Mouse (Mus musculus): ENCODE measurements around the gene Stam. TPM values are rescaled to one million over a fixed set of nuclear protein-coding genes. Genes with fewer than 3 reads are reported as not detected.
"Not testable (repeated sequence)": the region's sequence is repeated elsewhere in the genome, so short reads cannot be mapped to it uniquely, and the experiment has no call there.

Gene Stam
- total and polyA plus RNA-seq, 2 experiments from 2014 or later: 29.9 to 42.7 TPM

- Histone ChIP-seq H3K27ac (ENCODE audit: low read depth) (peak overlapping the region; percentile 95), H3K27me3 (ENCODE audit: control insufficient read depth, insufficient read depth, low read length) (no peaks in the 10 kb centered on the region), H3K9me3 (replicated peaks; ENCODE audit: control insufficient read depth, low read length) (no peaks in the 10 kb centered on the region), H3K9ac (replicated peaks; ENCODE audit: low read depth, low read length) (peak overlapping the region; percentile 90), H3K4me3 (ENCODE audit: low read depth, low read length) (peak overlapping the region; percentile 80), H3K4me1 (ENCODE audit: control insufficient read depth, insufficient read depth) (peaks cover 16% of the 10 kb centered on the region; the same call in 1 of the 2 replicates), H3K4me2 (ENCODE audit: low read depth, low read length) (peak overlapping the region; percentile 91), H3K36me3 (replicated peaks; ENCODE audit: control insufficient read depth, insufficient read depth, low read length) (no peaks in the 10 kb centered on the region)
- DNase-seq (ENCODE audit: low spot score): peak; percentile 26
- WGBS: under 1% methylated on average over 37 of the region's 38 CpGs
- no peak for ATAC-seq (ENCODE audit: insufficient read depth, low read depth)
- TF ChIP-seq EP300 (IDR thresholded peaks at IDR 0.05; ENCODE audit: low read depth) (no peak), CTCF (IDR thresholded peaks at IDR 0.05; ENCODE audit: low read depth) (no peak)
These were observed 463 bp downstream of the Stam start for GRCm38 (mm10) chr2:14074221-14074901.

GRCm38 (mm10) chr2:14078527-14078926, 4.6 kb downstream of the Stam start:
- not testable (repeated sequence) for H3K9ac ChIP-seq (replicated peaks; ENCODE audit: low read depth, low read length); H3K4me2 ChIP-seq (ENCODE audit: low read depth, low read length); H3K4me3 ChIP-seq (ENCODE audit: low read depth, low read length); H3K36me3 ChIP-seq (replicated peaks; ENCODE audit: control insufficient read depth, insufficient read depth, low read length); H3K9me3 ChIP-seq (replicated peaks; ENCODE audit: control insufficient read depth, low read length); ATAC-seq (ENCODE audit: insufficient read depth, low read depth); H3K27me3 ChIP-seq (ENCODE audit: control insufficient read depth, insufficient read depth, low read length); H3K27ac ChIP-seq (ENCODE audit: low read depth); DNase-seq (ENCODE audit: low spot score)
- H3K4me1 ChIP-seq (ENCODE audit: control insufficient read depth, insufficient read depth): peaks cover 11% of the 10 kb centered on the region; the same call in 1 of the 2 replicates
- 86% methylated on average over 8 of the region's 9 CpGs for WGBS

DNA sequence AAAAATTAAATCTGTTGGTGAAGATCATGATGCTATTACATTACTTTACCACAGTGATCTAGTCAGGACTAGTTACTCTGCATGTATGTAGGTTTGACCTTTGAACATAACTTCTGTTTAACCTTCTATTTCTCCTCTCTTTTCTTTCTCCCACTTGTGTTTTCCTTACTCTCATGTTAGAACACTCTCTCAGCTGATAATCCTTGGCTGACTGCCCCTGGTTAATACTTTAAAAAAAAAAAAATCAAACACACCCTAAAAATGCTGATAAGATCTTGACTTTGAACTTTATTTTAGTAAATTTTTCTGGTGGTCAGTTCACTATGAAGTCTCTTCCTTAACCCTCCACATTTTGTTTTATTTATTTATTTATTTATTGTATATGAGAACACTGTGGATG, 26.6 kb downstream of the Stam start:
- TF ChIP-seq CTCF (IDR thresholded peaks at IDR 0.05; ENCODE audit: low read depth) (no peak), EP300 (IDR thresholded peaks at IDR 0.05; ENCODE audit: low read depth) (no peak)

DNA sequence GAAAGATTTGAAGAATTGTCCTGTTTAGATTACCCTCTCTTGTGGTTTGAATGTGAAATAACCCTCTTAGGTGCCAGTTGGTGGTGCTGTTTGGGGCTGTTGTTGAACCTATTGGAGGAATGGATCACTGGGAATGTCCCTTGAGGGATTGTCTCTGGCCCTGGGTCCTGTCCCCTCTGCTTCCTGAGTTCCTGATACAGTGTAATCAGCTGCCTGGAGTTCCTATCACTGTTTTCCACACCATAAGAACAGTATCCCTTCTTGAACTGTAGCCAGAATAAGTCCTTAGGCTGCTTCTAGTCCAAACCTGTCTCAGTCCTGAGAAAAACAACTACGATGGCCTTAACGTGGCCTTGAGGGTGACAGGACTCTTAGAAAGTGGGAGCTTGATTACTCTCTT, 28.7 kb downstream of the Stam start:
- 45% methylated on average over 2 of the region's 2 CpGs for WGBS
- Histone ChIP-seq H3K27ac (ENCODE audit: low read depth) (no peak overlapping the region), H3K9ac (replicated peaks; ENCODE audit: low read depth, low read length) (no peak overlapping the region), H3K27me3 (ENCODE audit: control insufficient read depth, insufficient read depth, low read length) (no peaks in the 10 kb centered on the region), H3K4me1 (ENCODE audit: control insufficient read depth, insufficient read depth) (peaks cover 9% of the 10 kb centered on the region), H3K9me3 (replicated peaks; ENCODE audit: control insufficient read depth, low read length) (no peaks in the 10 kb centered on the region), H3K4me3 (ENCODE audit: low read depth, low read length) (no peak overlapping the region), H3K4me2 (ENCODE audit: low read depth, low read length) (no peak overlapping the region), H3K36me3 (replicated peaks; ENCODE audit: control insufficient read depth, insufficient read depth, low read length) (peaks cover 6% of the 10 kb centered on the region; the same call in 1 of the 2 replicates)
- ATAC-seq (ENCODE audit: insufficient read depth, low read depth): no peak
- TF ChIP-seq EP300 (IDR thresholded peaks at IDR 0.05; ENCODE audit: low read depth) (no peak), CTCF (IDR thresholded peaks at IDR 0.05; ENCODE audit: low read depth) (no peak)
- DNase-seq (ENCODE audit: low spot score): no peak

More for the DNA sequence above, 26.6 kb downstream of the Stam start:
- Histone ChIP-seq H3K4me3 (ENCODE audit: low read depth, low read length) (no peak overlapping the region), H3K36me3 (replicated peaks; ENCODE audit: control insufficient read depth, insufficient read depth, low read length) (peaks cover 6% of the 10 kb centered on the region; the same call in 1 of the 2 replicates), H3K4me2 (ENCODE audit: low read depth, low read length) (no peak overlapping the region), H3K9ac (replicated peaks; ENCODE audit: low read depth, low read length) (no peak overlapping the region), H3K27ac (ENCODE audit: low read depth) (no peak overlapping the region), H3K27me3 (ENCODE audit: control insufficient read depth, insufficient read depth, low read length) (no peaks in the 10 kb centered on the region), H3K9me3 (replicated peaks; ENCODE audit: control insufficient read depth, low read length) (no peaks in the 10 kb centered on the region), H3K4me1 (ENCODE audit: control insufficient read depth, insufficient read depth) (peaks cover 9% of the 10 kb centered on the region)
- DNase-seq (ENCODE audit: low spot score) (no peak), ATAC-seq (ENCODE audit: insufficient read depth, low read depth) (no peak)

DNA sequence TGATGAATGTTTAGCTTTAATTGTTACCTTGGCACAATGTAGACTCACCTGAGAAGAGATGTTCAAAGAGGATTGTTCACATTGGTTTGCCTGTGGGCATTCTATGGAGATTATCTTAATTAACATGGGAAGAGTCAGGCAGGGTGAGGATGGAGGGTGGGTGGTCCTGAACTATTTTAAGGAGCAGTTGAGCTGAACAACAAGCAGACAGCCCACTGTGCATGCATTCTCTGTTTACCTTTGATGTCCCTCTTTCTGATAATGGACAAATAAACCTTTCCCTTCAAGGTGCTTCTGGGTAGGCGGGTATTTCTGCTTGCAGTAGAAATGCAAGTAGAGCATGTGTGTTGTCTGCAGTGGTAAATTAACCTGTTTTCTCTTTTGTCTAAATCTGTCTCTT, 30.0 kb downstream of the Stam start:
- WGBS: 96% methylated on average over 1 of the region's 1 CpGs
- ATAC-seq (ENCODE audit: insufficient read depth, low read depth): no peak

GRCm38 (mm10) chr2:14107673-14108072, 33.8 kb downstream of the Stam start:
- Histone ChIP-seq H3K4me1 (ENCODE audit: control insufficient read depth, insufficient read depth) (0 out of 2 replicates have a peak, but pooled peaks cover under 1% of the 10 kb centered on the region), H3K9ac (replicated peaks; ENCODE audit: low read depth, low read length) (no peak overlapping the region), H3K4me2 (ENCODE audit: low read depth, low read length) (no peak overlapping the region), H3K27me3 (ENCODE audit: control insufficient read depth, insufficient read depth, low read length) (no peaks in the 10 kb centered on the region), H3K36me3 (replicated peaks; ENCODE audit: control insufficient read depth, insufficient read depth, low read length) (peaks cover 6% of the 10 kb centered on the region; the same call in 1 of the 2 replicates), H3K9me3 (replicated peaks; ENCODE audit: control insufficient read depth, low read length) (no peaks in the 10 kb centered on the region), H3K27ac (ENCODE audit: low read depth) (0 out of 2 replicates have a peak overlapping the region, but pooled peaks have one; percentile 43), H3K4me3 (ENCODE audit: low read depth, low read length) (no peak overlapping the region)
- no peak for ATAC-seq (ENCODE audit: insufficient read depth, low read depth)
- DNase-seq (ENCODE audit: low spot score): peak; percentile 35
- TF ChIP-seq EP300 (IDR thresholded peaks at IDR 0.05; ENCODE audit: low read depth) (no peak), CTCF (IDR thresholded peaks at IDR 0.05; ENCODE audit: low read depth) (no peak)
- WGBS: 65% methylated on average over 3 of the region's 3 CpGs

More for the DNA sequence above, 30.0 kb downstream of the Stam start:
- Histone ChIP-seq H3K4me3 (ENCODE audit: low read depth, low read length) (no peak overlapping the region), H3K27me3 (ENCODE audit: control insufficient read depth, insufficient read depth, low read length) (no peaks in the 10 kb centered on the region), H3K9ac (replicated peaks; ENCODE audit: low read depth, low read length) (no peak overlapping the region), H3K4me2 (ENCODE audit: low read depth, low read length) (no peak overlapping the region), H3K36me3 (replicated peaks; ENCODE audit: control insufficient read depth, insufficient read depth, low read length) (peaks cover 6% of the 10 kb centered on the region; the same call in 1 of the 2 replicates), H3K9me3 (replicated peaks; ENCODE audit: control insufficient read depth, low read length) (no peaks in the 10 kb centered on the region), H3K27ac (ENCODE audit: low read depth) (no peak overlapping the region), H3K4me1 (ENCODE audit: control insufficient read depth, insufficient read depth) (peaks cover 9% of the 10 kb centered on the region)
- TF ChIP-seq EP300 (IDR thresholded peaks at IDR 0.05; ENCODE audit: low read depth) (no peak), CTCF (IDR thresholded peaks at IDR 0.05; ENCODE audit: low read depth) (no peak)
- no peak for DNase-seq (ENCODE audit: low spot score)

Data from heart, postnatal 0 days (tissue).